Mouse (Mus musculus) megakaryocyte-erythroid progenitor cell, adult 5-6 weeks (primary cell): ENCODE results near the gene Gm11437. TPM values are rescaled to one million over a fixed set of nuclear protein-coding genes. Genes with fewer than 3 reads are reported as not detected.

ENCODE experiments used
- ATAC-seq: replicated peaks from 2 replicates; pipeline ENCODE4 v1.8.0; 2016; ENCODE audit warnings: mild to moderate bottlenecking, inconsistent platforms; ENCODE audit not compliant: severe bottlenecking, poor library complexity, low FRiP score, low TSS enrichment
- total RNA-seq, 2 experiments: library from RNA; stranded (forward) in 1 of 2; stranded (reverse) in 1 of 2; fragments of 200-1000, 215-1000 nt in 1 of 2; fragments of >200 nt in 1 of 2; fragmentation: Nextera tagmentation in 1 of 2; gene quantifications; 2 replicates each; pipeline ENCODE4 v1.2.3; 2014 to 2017

Gm11437 gene
- total RNA-seq, 2 experiments from 2014 or later, result not detected

GRCm38 (mm10) chr11:84146081-84146480, 21.2 kb downstream of the Gm11437 start:
- no peak for ATAC-seq

DNA sequence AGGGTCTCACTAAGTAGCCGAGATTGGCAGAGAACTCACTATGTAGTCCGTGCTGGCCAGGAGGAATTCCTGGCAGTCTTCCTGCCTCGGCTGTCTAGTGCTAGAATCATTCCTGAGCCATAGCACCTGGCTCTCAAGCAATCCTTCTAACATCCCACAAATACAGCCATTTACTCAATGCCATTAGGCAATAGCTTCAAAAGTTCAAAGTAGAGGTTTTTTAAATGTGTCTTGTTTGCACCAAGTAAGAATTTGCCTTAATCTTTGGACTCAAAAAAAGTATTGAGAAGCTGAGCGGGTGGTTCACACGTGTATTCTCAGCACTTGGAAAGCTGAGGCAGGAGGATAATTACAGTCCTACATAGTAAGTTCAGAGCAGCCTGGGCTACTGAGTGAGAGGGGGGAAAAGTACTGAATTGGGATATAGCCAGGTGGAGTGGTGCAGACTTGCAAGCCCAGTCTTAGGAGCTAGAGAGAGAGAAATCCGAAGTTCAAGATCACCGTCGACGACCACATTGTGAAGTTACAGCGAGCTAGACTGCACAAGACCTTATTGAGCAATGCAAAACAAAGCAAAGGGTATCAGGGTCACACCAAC, 22.0 kb downstream of the Gm11437 start:
- no peak for ATAC-seq

GRCm38 (mm10) chr11:84141752-84142151, 25.5 kb downstream of the Gm11437 start:
- no peak for ATAC-seq

GRCm38 (mm10) chr11:84136453-84136852, 30.8 kb downstream of the Gm11437 start:
- ATAC-seq, result no peak

- ATAC-seq, result no peak
These were observed 32.9 kb downstream of the Gm11437 start for GRCm38 (mm10) chr11:84134331-84134860.

GRCm38 (mm10) chr11:84129799-84130185, 37.5 kb downstream of the Gm11437 start:
- ATAC-seq, result 0 out of 2 replicates have a peak, but pooled peaks have one; percentile 12

- peak; percentile 70 for ATAC-seq
These were observed 38.1 kb downstream of the Gm11437 start, which contains the start of the genes Tada2a and Acaca for GRCm38 (mm10) chr11:84128943-84129798. Gene Tada2a (minus strand): TSS chr11:84129600. Gene Acaca (plus strand): TSS chr11:84129672.

DNA sequence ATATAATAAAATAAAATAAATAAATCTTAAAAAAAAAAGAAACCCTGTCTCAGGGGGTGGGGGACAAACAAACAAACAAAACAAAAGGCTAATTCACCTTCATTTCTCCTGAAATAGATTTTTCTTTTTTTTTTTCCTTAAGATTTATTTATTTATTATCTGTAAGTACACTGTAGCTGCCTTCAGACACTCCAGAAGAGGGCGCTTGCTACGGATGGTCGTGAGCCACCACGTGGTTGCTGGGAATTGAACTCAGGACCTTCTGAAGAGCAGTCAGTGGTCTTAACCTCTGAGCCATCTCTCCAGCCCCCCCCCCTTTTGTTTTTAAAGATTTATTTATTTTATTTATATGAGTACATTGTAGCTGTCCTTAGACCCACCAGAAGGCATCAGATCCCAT, 39.3 kb downstream of the Gm11437 start:
- ATAC-seq, result no peak

- ATAC-seq, result no peak
These were observed 46.0 kb downstream of the Gm11437 start for GRCm38 (mm10) chr11:84121051-84121956.

GRCm38 (mm10) chr11:84117431-84117830, 49.8 kb downstream of the Gm11437 start:
- no peak for ATAC-seq

DNA sequence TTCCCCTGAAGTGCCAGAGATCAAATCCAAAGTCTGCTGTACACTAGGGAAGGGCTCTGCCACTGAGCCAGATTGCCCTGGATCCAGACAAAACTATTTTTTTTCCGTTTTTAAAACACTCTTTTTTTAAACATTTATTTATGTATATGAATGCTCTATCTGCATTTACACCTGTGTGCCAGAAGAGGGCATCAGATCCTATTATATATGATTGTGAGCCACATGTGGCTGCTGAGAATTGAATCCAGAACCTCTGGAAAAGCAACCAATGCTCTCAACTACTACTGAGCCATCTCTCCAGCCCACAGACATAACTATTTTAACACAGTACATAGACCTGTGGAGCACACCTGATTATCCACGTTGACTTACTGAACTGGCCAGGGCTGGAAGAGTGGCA, 51.1 kb downstream of the Gm11437 start:
- no peak for ATAC-seq

DNA sequence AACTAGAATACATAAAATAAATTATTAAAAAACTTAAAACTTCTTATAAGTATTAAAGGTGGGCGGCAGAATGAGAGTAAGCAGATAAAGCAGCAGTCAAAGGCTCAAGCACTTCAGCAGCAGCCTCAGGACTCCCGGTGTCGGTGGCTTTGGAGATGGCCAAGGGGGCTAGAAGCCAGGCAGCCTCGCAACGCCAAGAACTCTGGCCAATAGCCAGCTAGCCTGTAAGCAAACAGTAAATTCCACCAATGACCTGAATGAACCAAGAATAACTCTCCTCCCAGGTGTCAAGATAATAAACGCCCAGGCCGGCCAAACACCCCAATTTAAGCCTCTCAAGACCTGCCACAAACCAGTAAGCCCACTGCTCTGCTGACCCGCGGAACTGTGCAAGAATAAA, 51.6 kb downstream of the Gm11437 start:
- ATAC-seq, result no peak

DNA sequence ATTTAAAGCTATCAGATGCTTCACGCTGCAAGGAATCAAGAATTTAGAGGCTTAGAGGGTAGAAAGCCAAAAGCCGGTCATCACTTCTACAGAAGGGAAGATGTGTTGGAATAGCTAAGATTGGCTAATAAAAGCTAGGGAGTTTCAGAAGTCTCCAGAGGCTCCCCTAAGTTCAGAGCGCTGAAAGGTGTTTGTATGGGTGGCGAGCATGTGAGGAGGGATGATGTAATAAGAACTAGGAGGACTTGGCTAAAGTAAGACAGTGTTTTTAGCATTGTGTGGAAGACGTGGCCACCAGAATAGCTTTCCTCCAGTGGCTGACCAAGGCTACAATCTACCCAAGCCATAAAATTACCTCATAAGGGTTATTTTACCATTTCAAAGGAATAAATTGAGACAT, 53.7 kb downstream of the Gm11437 start:
- no peak for ATAC-seq

DNA sequence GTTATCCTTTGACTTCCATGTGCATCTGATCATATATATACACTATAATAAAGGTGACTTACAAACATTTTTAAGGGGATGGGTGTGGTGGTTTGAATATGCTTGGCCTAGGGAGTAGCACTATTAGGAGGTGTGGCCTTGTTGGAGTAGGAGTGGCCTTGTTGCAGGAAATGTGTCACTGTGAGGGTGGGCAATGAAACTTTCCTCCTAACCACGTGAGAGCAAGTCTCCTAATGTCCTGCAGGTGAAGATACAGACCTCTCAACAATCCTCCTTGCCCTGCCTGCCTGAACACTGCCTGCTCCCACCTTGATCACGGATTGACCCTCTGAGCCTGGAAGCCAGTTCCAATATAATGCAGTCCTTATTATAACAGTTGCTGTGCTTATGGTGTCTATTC, 60.1 kb downstream of the Gm11437 start:
- no peak for ATAC-seq

DNA sequence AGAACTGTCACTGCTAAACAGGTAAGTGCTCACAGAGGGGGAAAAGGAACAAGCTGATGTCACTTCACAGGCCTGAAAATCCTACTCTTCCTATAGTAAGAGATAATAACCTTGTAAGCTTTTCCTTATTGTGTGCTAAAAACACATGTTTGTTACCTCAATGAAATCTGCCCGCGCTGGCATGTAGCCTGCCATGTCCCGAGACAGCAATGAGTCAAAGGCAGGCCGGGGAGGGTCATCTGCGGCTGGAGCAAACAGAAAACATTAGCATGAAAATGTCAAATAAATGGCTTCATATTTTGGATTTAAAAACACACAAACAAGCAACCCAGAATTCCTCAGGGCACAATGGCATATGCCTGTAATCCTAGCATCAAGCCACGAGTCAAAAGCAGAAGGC, 63.2 kb downstream of the Gm11437 start:
- no peak for ATAC-seq

DNA sequence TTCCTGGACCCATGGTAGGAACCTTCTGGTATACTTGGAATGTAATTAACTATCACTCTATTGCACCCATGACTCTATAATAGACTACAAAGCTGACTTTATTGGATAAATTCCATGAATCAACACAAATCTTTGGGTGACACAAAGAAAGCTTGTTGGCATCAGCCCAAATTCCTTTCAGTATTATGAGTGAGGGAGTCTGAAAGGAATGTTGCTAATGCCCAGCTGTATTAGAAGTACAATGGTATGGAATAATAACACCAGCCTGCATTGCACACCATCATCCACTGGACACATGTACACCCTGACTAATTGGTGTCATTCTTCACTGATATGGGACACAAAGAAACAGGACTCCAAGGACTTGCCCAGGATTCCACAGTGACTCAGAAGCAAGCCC, 66.1 kb downstream of the Gm11437 start:
- no peak for ATAC-seq
